Mouse (Mus musculus): ENCODE measurements around the gene Klc1. TPM values are rescaled to one million over a fixed set of nuclear protein-coding genes. Genes with fewer than 3 reads are reported as not detected.

Klc1 gene
- polyA plus RNA-seq, 1 experiment from 2014 or later: 391 TPM

- no peak overlapping the region for H3K27ac ChIP-seq (ENCODE audit: low read depth, low read length)
- no peaks in the 10 kb centered on the region for H3K9me3 ChIP-seq (replicated peaks; ENCODE audit: control insufficient read depth, low read length)
- DNase-seq (ENCODE audit: low spot score) (no peak), ATAC-seq (no peak)
- no peaks in the 10 kb centered on the region for H3K27me3 ChIP-seq (replicated peaks; ENCODE audit: control insufficient read depth, insufficient read depth, low read length)
- H3K4me1 ChIP-seq (ENCODE audit: control insufficient read depth, insufficient read depth, low read length): peaks cover 16% of the 10 kb centered on the region
- no peak overlapping the region for H3K4me3 ChIP-seq (ENCODE audit: low read depth, low read length)
- H3K4me2 ChIP-seq (ENCODE audit: low read length): no peak overlapping the region
- no peak overlapping the region for H3K9ac ChIP-seq (ENCODE audit: low read length)
- H3K36me3 ChIP-seq (ENCODE audit: control insufficient read depth, insufficient read depth, low read length): no peaks in the 10 kb centered on the region
- WGBS: 85% methylated on average over 9 of the region's 9 CpGs
Observed at GRCm38 (mm10) chr12:111816967-111817366, 58.3 kb downstream of the Klc1 start.

DNA sequence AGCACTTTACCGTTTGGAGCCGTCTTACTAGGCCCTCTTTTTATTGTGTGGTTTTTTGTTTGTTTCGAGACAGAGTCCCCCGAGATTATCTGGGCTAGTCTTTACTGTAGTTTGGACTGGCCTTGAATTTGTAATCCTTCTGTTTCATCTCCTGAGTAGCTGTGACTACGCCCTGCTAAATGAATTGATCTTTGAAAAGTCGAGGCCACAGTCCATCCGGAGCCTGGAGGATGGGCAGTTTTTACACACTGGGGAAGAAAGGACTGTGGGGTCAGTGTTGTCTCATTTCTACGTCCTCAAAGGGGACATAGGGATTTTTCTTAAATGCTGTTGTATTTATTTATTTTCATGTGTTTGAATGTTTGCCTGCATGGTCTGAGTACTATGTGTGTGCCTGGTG, 59.3 kb downstream of the Klc1 start:
- ATAC-seq: no peak
- Histone ChIP-seq H3K27me3 (replicated peaks; ENCODE audit: control insufficient read depth, insufficient read depth, low read length) (no peaks in the 10 kb centered on the region), H3K4me2 (ENCODE audit: low read length) (no peak overlapping the region), H3K36me3 (ENCODE audit: control insufficient read depth, insufficient read depth, low read length) (no peaks in the 10 kb centered on the region), H3K9ac (ENCODE audit: low read length) (no peak overlapping the region), H3K9me3 (replicated peaks; ENCODE audit: control insufficient read depth, low read length) (no peaks in the 10 kb centered on the region), H3K4me3 (ENCODE audit: low read depth, low read length) (no peak overlapping the region), H3K27ac (ENCODE audit: low read depth, low read length) (no peak overlapping the region), H3K4me1 (ENCODE audit: control insufficient read depth, insufficient read depth, low read length) (peaks cover 12% of the 10 kb centered on the region)
- DNase-seq (ENCODE audit: low spot score): no peak
- WGBS: 91% methylated on average over 8 of the region's 8 CpGs

- H3K27ac ChIP-seq (ENCODE audit: low read depth, low read length): no peak overlapping the region
- ATAC-seq: no peak
- no peak for DNase-seq (ENCODE audit: low spot score)
- no peaks in the 10 kb centered on the region for H3K9me3 ChIP-seq (replicated peaks; ENCODE audit: control insufficient read depth, low read length)
- H3K36me3 ChIP-seq (ENCODE audit: control insufficient read depth, insufficient read depth, low read length): peaks cover 10% of the 10 kb centered on the region
- 67% methylated on average over 8 of the region's 8 CpGs for WGBS
- no peak overlapping the region for H3K9ac ChIP-seq (ENCODE audit: low read length)
- no peaks in the 10 kb centered on the region for H3K27me3 ChIP-seq (replicated peaks; ENCODE audit: control insufficient read depth, insufficient read depth, low read length)
- H3K4me3 ChIP-seq (ENCODE audit: low read depth, low read length): no peak overlapping the region
- no peak overlapping the region for H3K4me2 ChIP-seq (ENCODE audit: low read length)
- H3K4me1 ChIP-seq (ENCODE audit: control insufficient read depth, insufficient read depth, low read length): peaks cover 6% of the 10 kb centered on the region
Observed at GRCm38 (mm10) chr12:111819936-111820335, 61.3 kb downstream of the Klc1 start.

DNA sequence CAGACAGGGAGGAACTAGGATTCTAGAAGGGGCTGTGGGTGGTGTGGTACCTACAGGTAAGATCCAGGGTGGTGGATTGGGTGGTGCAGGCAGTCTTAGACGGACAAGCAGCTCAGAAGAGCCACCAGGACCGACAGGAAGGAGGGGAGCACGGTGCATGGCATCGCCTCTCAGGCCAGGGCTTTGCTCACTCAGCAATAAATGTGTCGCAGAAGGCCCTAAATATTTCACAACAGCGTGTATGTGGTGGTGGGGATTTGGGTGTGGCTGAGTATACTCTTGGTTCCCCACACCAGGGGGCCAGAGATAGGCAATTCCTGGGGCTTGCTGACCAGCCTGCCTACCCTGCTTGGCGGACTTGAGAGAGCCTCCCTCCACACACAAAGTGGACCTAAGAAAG, 62.1 kb downstream of the Klc1 start:
- peaks cover 18% of the 10 kb centered on the region for H3K36me3 ChIP-seq (ENCODE audit: control insufficient read depth, insufficient read depth, low read length)
- no peaks in the 10 kb centered on the region for H3K9me3 ChIP-seq (replicated peaks; ENCODE audit: control insufficient read depth, low read length)
- ATAC-seq (no peak), DNase-seq (ENCODE audit: low spot score) (no peak)
- no peak overlapping the region for H3K27ac ChIP-seq (ENCODE audit: low read depth, low read length)
- no peak overlapping the region for H3K4me3 ChIP-seq (ENCODE audit: low read depth, low read length)
- no peak overlapping the region for H3K9ac ChIP-seq (ENCODE audit: low read length)
- H3K4me2 ChIP-seq (ENCODE audit: low read length): no peak overlapping the region
- H3K27me3 ChIP-seq (replicated peaks; ENCODE audit: control insufficient read depth, insufficient read depth, low read length): no peaks in the 10 kb centered on the region
- 89% methylated on average over 7 of the region's 7 CpGs for WGBS
- H3K4me1 ChIP-seq (ENCODE audit: control insufficient read depth, insufficient read depth, low read length): no peaks in the 10 kb centered on the region

GRCm38 (mm10) chr12:111821931-111822330, 63.3 kb downstream of the Klc1 start:
- no peak overlapping the region for H3K27ac ChIP-seq (ENCODE audit: low read depth, low read length)
- DNase-seq (ENCODE audit: low spot score) (no peak), ATAC-seq (no peak)
- H3K36me3 ChIP-seq (ENCODE audit: control insufficient read depth, insufficient read depth, low read length): peaks cover 30% of the 10 kb centered on the region
- H3K4me3 ChIP-seq (ENCODE audit: low read depth, low read length): no peak overlapping the region
- no peaks in the 10 kb centered on the region for H3K27me3 ChIP-seq (replicated peaks; ENCODE audit: control insufficient read depth, insufficient read depth, low read length)
- no peak overlapping the region for H3K9ac ChIP-seq (ENCODE audit: low read length)
- 81% methylated on average over 4 of the region's 4 CpGs for WGBS
- H3K9me3 ChIP-seq (replicated peaks; ENCODE audit: control insufficient read depth, low read length): no peaks in the 10 kb centered on the region
- H3K4me1 ChIP-seq (ENCODE audit: control insufficient read depth, insufficient read depth, low read length): no peaks in the 10 kb centered on the region
- no peak overlapping the region for H3K4me2 ChIP-seq (ENCODE audit: low read length)

DNA sequence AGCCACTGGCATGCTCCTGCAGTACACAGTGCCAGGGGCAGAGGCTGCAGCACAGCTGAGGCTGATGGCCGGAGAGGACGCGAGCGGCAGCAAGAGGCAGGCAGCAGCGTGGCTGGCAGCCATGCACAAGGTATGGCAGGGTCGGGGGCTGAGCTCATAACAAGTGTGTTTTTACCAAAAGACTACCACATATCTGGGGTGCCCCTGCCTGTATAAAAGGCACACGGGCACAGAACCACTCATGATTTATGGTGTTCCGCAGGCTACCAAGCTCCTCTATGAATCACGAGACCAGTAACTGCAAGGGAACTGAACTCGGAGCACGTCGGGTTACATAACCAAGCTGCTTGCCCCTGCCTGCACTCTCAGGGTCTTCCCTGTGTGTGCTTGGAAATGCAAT, 68.9 kb downstream of the Klc1 start:
- H3K9me3 ChIP-seq (replicated peaks; ENCODE audit: control insufficient read depth, low read length): no peaks in the 10 kb centered on the region
- no peaks in the 10 kb centered on the region for H3K27me3 ChIP-seq (replicated peaks; ENCODE audit: control insufficient read depth, insufficient read depth, low read length)
- DNase-seq (ENCODE audit: low spot score) (no peak), ATAC-seq (no peak)
- peaks cover 79% of the 10 kb centered on the region for H3K36me3 ChIP-seq (ENCODE audit: control insufficient read depth, insufficient read depth, low read length)
- 95% methylated on average over 12 of the region's 12 CpGs for WGBS
- no peak overlapping the region for H3K9ac ChIP-seq (ENCODE audit: low read length)
- H3K4me2 ChIP-seq (ENCODE audit: low read length): no peak overlapping the region
- H3K4me1 ChIP-seq (ENCODE audit: control insufficient read depth, insufficient read depth, low read length): no peaks in the 10 kb centered on the region
- H3K4me3 ChIP-seq (ENCODE audit: low read depth, low read length): no peak overlapping the region
- no peak overlapping the region for H3K27ac ChIP-seq (ENCODE audit: low read depth, low read length)

GRCm38 (mm10) chr12:111829447-111829846, 70.8 kb downstream of the Klc1 start:
- no peak overlapping the region for H3K4me3 ChIP-seq (ENCODE audit: low read depth, low read length)
- no peak overlapping the region for H3K9ac ChIP-seq (ENCODE audit: low read length)
- ATAC-seq (peak; percentile 80), DNase-seq (ENCODE audit: low spot score) (peak; percentile 65)
- 58% methylated on average over 5 of the region's 5 CpGs for WGBS
- no peaks in the 10 kb centered on the region for H3K4me1 ChIP-seq (ENCODE audit: control insufficient read depth, insufficient read depth, low read length)
- H3K9me3 ChIP-seq (replicated peaks; ENCODE audit: control insufficient read depth, low read length): no peaks in the 10 kb centered on the region
- H3K27ac ChIP-seq (ENCODE audit: low read depth, low read length): peak overlapping the region; percentile 70
- H3K36me3 ChIP-seq (ENCODE audit: control insufficient read depth, insufficient read depth, low read length): peaks cover 87% of the 10 kb centered on the region
- H3K27me3 ChIP-seq (replicated peaks; ENCODE audit: control insufficient read depth, insufficient read depth, low read length): no peaks in the 10 kb centered on the region
- H3K4me2 ChIP-seq (ENCODE audit: low read length): no peak overlapping the region

- peak; percentile 27 for DNase-seq (ENCODE audit: low spot score)
- 73% methylated on average over 9 of the region's 9 CpGs for WGBS
- H3K27ac ChIP-seq (ENCODE audit: low read depth, low read length): peak overlapping the region; percentile 70
- H3K9me3 ChIP-seq (replicated peaks; ENCODE audit: control insufficient read depth, low read length): no peaks in the 10 kb centered on the region
- H3K4me3 ChIP-seq (ENCODE audit: low read depth, low read length): no peak overlapping the region
- ATAC-seq: peak; percentile 18; the same call in 1 of the 2 replicates
- H3K9ac ChIP-seq (ENCODE audit: low read length): no peak overlapping the region
- no peaks in the 10 kb centered on the region for H3K4me1 ChIP-seq (ENCODE audit: control insufficient read depth, insufficient read depth, low read length)
- no peaks in the 10 kb centered on the region for H3K27me3 ChIP-seq (replicated peaks; ENCODE audit: control insufficient read depth, insufficient read depth, low read length)
- H3K36me3 ChIP-seq (ENCODE audit: control insufficient read depth, insufficient read depth, low read length): peaks cover 82% of the 10 kb centered on the region
- no peak overlapping the region for H3K4me2 ChIP-seq (ENCODE audit: low read length)
Observed at GRCm38 (mm10) chr12:111829954-111830353, 71.3 kb downstream of the Klc1 start.

DNA sequence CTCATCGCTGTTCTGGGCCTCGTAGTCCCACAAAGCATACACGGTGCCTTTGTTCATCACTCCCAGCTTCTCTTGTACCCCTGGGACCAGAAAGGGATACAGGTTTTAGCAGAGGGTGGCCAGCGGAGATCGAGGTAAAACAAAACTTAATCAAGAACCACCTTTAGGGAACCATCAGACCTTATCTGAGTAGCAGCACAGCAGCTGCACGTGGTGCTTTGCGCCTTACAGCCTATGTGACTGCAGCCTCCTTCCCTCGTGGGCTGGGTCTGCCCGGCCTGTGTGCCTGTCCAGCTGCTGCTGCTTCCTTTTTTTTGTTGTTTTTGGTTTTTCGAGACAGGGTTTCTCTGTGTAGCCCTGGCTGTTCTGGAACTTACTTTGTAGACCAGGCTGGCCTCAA, 71.7 kb downstream of the Klc1 start:
- H3K36me3 ChIP-seq (ENCODE audit: control insufficient read depth, insufficient read depth, low read length): peaks cover 77% of the 10 kb centered on the region
- no peak overlapping the region for H3K4me3 ChIP-seq (ENCODE audit: low read depth, low read length)
- H3K9ac ChIP-seq (ENCODE audit: low read length): no peak overlapping the region
- H3K4me2 ChIP-seq (ENCODE audit: low read length): no peak overlapping the region
- no peaks in the 10 kb centered on the region for H3K9me3 ChIP-seq (replicated peaks; ENCODE audit: control insufficient read depth, low read length)
- H3K27ac ChIP-seq (ENCODE audit: low read depth, low read length): no peak overlapping the region
- WGBS: 91% methylated on average over 10 of the region's 10 CpGs
- H3K4me1 ChIP-seq (ENCODE audit: control insufficient read depth, insufficient read depth, low read length): no peaks in the 10 kb centered on the region
- H3K27me3 ChIP-seq (replicated peaks; ENCODE audit: control insufficient read depth, insufficient read depth, low read length): no peaks in the 10 kb centered on the region
- ATAC-seq (no peak), DNase-seq (ENCODE audit: low spot score) (no peak)

Measured in forebrain, embryonic 14.5 days (tissue).